Mouse (Mus musculus) forebrain, embryonic 12.5 days (tissue): Measurements from ENCODE around the gene Selenok. TPM values are rescaled to one million over a fixed set of nuclear protein-coding genes. Genes with fewer than 3 reads are reported as not detected.

Experiments
- ATAC-seq: fragments of 200-750 bp; cut with Nextera tagmentation; 2 replicates; pipeline ENCODE4 v1.8.0; 2017; ENCODE audit warnings: moderate TSS enrichment; ENCODE audit not compliant: low FRiP score
- H3K27ac ChIP-seq: fragments of 300-500 bp; sonication (generic); 2 replicates; pipeline ENCODE4 v1.5.1; 2016; ENCODE audit warnings: mild to moderate bottlenecking
- H3K27me3 ChIP-seq: fragments of 300-500 bp; sonication (generic); 2 replicates; pipeline ENCODE4 v1.6.1; 2016; ENCODE audit warnings: mild to moderate bottlenecking
- H3K36me3 ChIP-seq: fragments of 300-500 bp; sonication (generic); replicated peaks from 2 replicates; pipeline ENCODE4 v1.6.1; 2016; ENCODE audit warnings: mild to moderate bottlenecking
- H3K4me1 ChIP-seq: fragments of 300-500 bp; sonication (generic); 2 replicates; pipeline ENCODE4 v1.6.1; 2016
- H3K4me2 ChIP-seq: fragments of 300-500 bp; sonication (generic); 2 replicates; pipeline ENCODE4 v1.6.1; 2016; ENCODE audit warnings: mild to moderate bottlenecking, moderate library complexity
- H3K4me3 ChIP-seq: fragments of 300-500 bp; sonication (generic); replicated peaks from 2 replicates; pipeline ENCODE4 v1.5.1; 2016; ENCODE audit warnings: mild to moderate bottlenecking
- H3K9ac ChIP-seq: fragments of 300-500 bp; sonication (generic); 2 replicates; pipeline ENCODE4 v1.6.1; 2016; ENCODE audit warnings: mild to moderate bottlenecking
- H3K9me3 ChIP-seq: fragments of 300-500 bp; sonication (generic); 2 replicates; pipeline ENCODE4 v1.6.1; 2016
- WGBS: fragments of 180-500 bp; shearing (Covaris S2); methylation state at CpG from one replicate; pipeline ENCODE4 v1.1.7; 2016; 5-methylcytosine and 5-hydroxymethylcytosine counted together
- polyA plus RNA-seq: library from polyadenylated mRNA; unstranded; fragments of >200 nt; fragmentation: Nextera tagmentation; extraction: Ambion mirVana; gene quantifications from 2 replicates; pipeline ENCODE4 v1.2.1, GENCODE M21; 2016

Selenok gene
- 365 and 380 TPM in 2 replicates for polyA plus RNA-seq

- H3K9ac ChIP-seq, result peak within 1 kb of the TSS; percentile 76
- peak within 1 kb of the TSS; percentile 71 for H3K4me3 ChIP-seq
- peak within 1 kb of the TSS; percentile 70 for H3K27ac ChIP-seq
- under 1% methylated on average over 49 of the region's 49 CpGs for WGBS
- H3K4me1 ChIP-seq, result peaks cover 27% of the 10 kb centered on the region
- H3K27me3 ChIP-seq, result no peaks in the 10 kb centered on the region
- peak; percentile 100 for ATAC-seq
- no peaks in the 10 kb centered on the region for H3K9me3 ChIP-seq
- peaks cover 25% of the 10 kb centered on the region for H3K36me3 ChIP-seq
- peak within 1 kb of the TSS; percentile 73 for H3K4me2 ChIP-seq
These were observed at the start of gene Selenok for GRCm38 (mm10) chr14:29968075-29968821. TSS of gene Selenok (plus strand) at chr14:29968308.

- Histone ChIP-seq H3K27me3 (no peaks in the 10 kb centered on the region), H3K4me1 (no peaks in the 10 kb centered on the region), H3K4me2 (no peak overlapping the region), H3K9me3 (no peaks in the 10 kb centered on the region), H3K4me3 (no peak overlapping the region), H3K36me3 (no peaks in the 10 kb centered on the region), H3K27ac (no peak overlapping the region), H3K9ac (no peak overlapping the region)
- ATAC-seq, result no peak
- WGBS, result 67% methylated on average over 4 of the region's 4 CpGs
These were observed 39.1 kb upstream of the Selenok start for GRCm38 (mm10) chr14:29928966-29929365.

DNA sequence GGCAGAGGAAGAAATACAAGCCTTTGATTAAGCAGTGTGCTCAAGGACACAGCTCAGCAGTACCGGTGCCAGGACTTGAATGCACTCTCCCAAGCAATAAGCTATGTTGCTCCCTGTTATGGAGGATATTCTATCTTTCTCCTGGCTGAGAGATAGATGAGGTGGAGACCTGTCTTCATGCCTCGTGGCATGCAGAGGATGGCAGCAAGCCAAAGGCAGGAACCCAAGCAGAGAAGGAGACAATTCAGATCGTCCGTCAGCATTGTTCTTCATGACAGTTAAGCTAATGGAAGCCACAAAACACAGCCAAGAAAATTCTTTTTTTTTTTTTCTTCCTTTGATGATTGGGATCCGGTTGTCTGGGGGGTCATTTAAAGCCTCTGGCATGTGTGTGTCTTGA is 32.6 kb upstream of the Selenok start:
- Histone ChIP-seq H3K27me3 (0 out of 2 replicates have a peak, but pooled peaks cover 4% of the 10 kb centered on the region), H3K4me3 (no peak overlapping the region), H3K4me1 (peaks cover 9% of the 10 kb centered on the region), H3K9ac (no peak overlapping the region), H3K9me3 (no peaks in the 10 kb centered on the region), H3K27ac (no peak overlapping the region), H3K36me3 (no peaks in the 10 kb centered on the region), H3K4me2 (no peak overlapping the region)
- 67% methylated on average over 5 of the region's 5 CpGs for WGBS
- no peak for ATAC-seq

GRCm38 (mm10) chr14:29937466-29937865 is 30.6 kb upstream of the Selenok start:
- 84% methylated on average over 15 of the region's 15 CpGs for WGBS
- no peak for ATAC-seq
- H3K4me2 ChIP-seq, result no peak overlapping the region

DNA sequence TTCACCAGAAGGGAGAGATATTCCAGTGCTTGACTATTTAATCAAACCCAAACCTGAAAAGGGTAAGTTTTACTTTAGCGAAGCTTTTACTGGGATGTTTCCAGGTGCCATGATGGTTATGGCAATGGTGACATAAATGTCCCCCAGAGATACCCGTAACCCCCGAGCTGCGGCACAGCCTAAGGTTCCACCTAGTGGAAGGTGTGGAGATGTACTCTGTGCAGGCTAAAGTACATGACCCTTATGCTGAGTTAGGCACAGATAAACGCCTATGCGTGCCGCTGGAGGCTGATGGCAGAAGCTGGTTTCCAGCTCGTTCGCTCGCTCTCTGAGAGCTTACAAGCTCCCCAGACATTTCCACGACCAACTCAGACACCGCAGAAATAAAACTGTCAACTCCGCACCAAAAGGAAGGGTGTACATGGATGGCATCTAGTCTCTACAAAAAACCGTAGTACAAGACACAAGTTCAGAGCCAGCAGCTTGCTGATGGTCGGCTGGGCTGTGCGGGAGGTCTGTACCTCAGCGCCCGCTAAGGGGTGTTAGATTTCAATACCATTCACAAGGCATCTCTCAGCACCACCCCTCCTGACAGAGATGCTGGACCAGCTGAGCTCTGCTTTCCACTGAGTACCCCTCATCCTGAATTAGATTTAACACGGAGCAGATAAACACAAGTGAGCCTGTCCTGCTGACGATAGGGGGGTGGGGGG is 28.4 kb upstream of the Selenok start:
- WGBS, result 45% methylated on average over 20 of the region's 20 CpGs
- Histone ChIP-seq H3K4me3 (no peak overlapping the region), H3K27ac (no peak overlapping the region), H3K9me3 (no peaks in the 10 kb centered on the region), H3K4me1 (peaks cover 9% of the 10 kb centered on the region), H3K27me3 (0 out of 2 replicates have a peak, but pooled peaks cover 8% of the 10 kb centered on the region), H3K9ac (no peak overlapping the region), H3K36me3 (no peaks in the 10 kb centered on the region), H3K4me2 (peak overlapping the region; percentile 36)
- 0 out of 2 replicates have a peak, but pooled peaks have one; percentile 41 for ATAC-seq

More at GRCm38 (mm10) chr14:29937466-29937865, 30.6 kb upstream of the Selenok start:
- no peak overlapping the region for H3K27ac ChIP-seq
- H3K4me1 ChIP-seq, result peaks cover 9% of the 10 kb centered on the region
- H3K9ac ChIP-seq, result no peak overlapping the region
- no peaks in the 10 kb centered on the region for H3K9me3 ChIP-seq
- H3K27me3 ChIP-seq, result 0 out of 2 replicates have a peak, but pooled peaks cover 4% of the 10 kb centered on the region
- no peak overlapping the region for H3K4me3 ChIP-seq
- no peaks in the 10 kb centered on the region for H3K36me3 ChIP-seq

GRCm38 (mm10) chr14:29940313-29940812 is 27.7 kb upstream of the Selenok start:
- peak overlapping the region; percentile 36 for H3K4me2 ChIP-seq
- WGBS, result 11% methylated on average over 10 of the region's 10 CpGs
- H3K9me3 ChIP-seq, result no peaks in the 10 kb centered on the region
- no peak overlapping the region for H3K9ac ChIP-seq
- 0 out of 2 replicates have a peak, but pooled peaks cover 8% of the 10 kb centered on the region for H3K27me3 ChIP-seq
- ATAC-seq, result 0 out of 2 replicates have a peak, but pooled peaks have one; percentile 39
- no peak overlapping the region for H3K4me3 ChIP-seq
- no peak overlapping the region for H3K27ac ChIP-seq
- H3K36me3 ChIP-seq, result no peaks in the 10 kb centered on the region
- H3K4me1 ChIP-seq, result peaks cover 9% of the 10 kb centered on the region

- H3K4me1 ChIP-seq, result peaks cover 9% of the 10 kb centered on the region
- no peak for ATAC-seq
- 25% methylated on average over 2 of the region's 2 CpGs for whole genome bisulfite sequencing
These were observed 27.2 kb upstream of the Selenok start for GRCm38 (mm10) chr14:29940877-29941276.

GRCm38 (mm10) chr14:29946761-29947309 is 21.3 kb upstream of the Selenok start:
- no peak overlapping the region for H3K9ac ChIP-seq
- H3K27ac ChIP-seq, result no peak overlapping the region
- no peaks in the 10 kb centered on the region for H3K9me3 ChIP-seq
- no peak overlapping the region for H3K4me2 ChIP-seq
- 0 out of 2 replicates have a peak, but pooled peaks cover 5% of the 10 kb centered on the region for H3K27me3 ChIP-seq
- H3K4me1 ChIP-seq, result no peaks in the 10 kb centered on the region
- no peak for ATAC-seq
- WGBS, result 79% methylated on average over 5 of the region's 5 CpGs
- H3K36me3 ChIP-seq, result no peaks in the 10 kb centered on the region
- H3K4me3 ChIP-seq, result no peak overlapping the region

More at GRCm38 (mm10) chr14:29940877-29941276, 27.2 kb upstream of the Selenok start:
- H3K9ac ChIP-seq, result no peak overlapping the region
- no peak overlapping the region for H3K4me2 ChIP-seq
- H3K27me3 ChIP-seq, result 0 out of 2 replicates have a peak, but pooled peaks cover 8% of the 10 kb centered on the region
- no peak overlapping the region for H3K4me3 ChIP-seq
- H3K9me3 ChIP-seq, result no peaks in the 10 kb centered on the region
- H3K27ac ChIP-seq, result no peak overlapping the region
- H3K36me3 ChIP-seq, result no peaks in the 10 kb centered on the region

- no peak overlapping the region for H3K27ac ChIP-seq
- H3K4me1 ChIP-seq, result no peaks in the 10 kb centered on the region
- H3K9ac ChIP-seq, result no peak overlapping the region
- H3K4me3 ChIP-seq, result no peak overlapping the region
- no peaks in the 10 kb centered on the region for H3K36me3 ChIP-seq
- H3K27me3 ChIP-seq, result no peaks in the 10 kb centered on the region
- H3K4me2 ChIP-seq, result no peak overlapping the region
- no peaks in the 10 kb centered on the region for H3K9me3 ChIP-seq
- no peak for ATAC-seq
- 85% methylated on average over 4 of the region's 4 CpGs for WGBS
These were observed 17.3 kb upstream of the Selenok start for GRCm38 (mm10) chr14:29950805-29951204.

DNA sequence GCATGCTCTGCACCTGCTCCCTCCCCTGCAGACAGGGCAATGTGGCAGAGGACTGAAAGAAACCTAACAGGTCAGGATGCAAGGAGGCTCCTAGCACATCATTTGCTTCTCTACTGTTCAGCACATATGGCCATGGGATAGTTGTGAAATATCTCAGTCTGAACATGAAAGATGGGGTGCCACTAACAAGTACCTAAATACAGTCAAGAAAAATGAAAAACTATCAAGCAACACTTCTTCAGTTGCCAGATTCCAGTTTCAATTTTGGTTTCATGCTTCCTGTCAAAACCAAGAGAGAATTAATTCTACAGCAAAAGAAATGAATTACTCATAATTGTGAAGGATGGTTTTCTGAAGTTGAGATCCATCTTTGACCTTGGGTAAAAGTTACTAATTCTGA is 10.7 kb upstream of the Selenok start:
- H3K27me3 ChIP-seq, result no peaks in the 10 kb centered on the region
- H3K4me3 ChIP-seq, result no peak overlapping the region
- H3K4me2 ChIP-seq, result no peak overlapping the region
- no peak overlapping the region for H3K9ac ChIP-seq
- H3K9me3 ChIP-seq, result no peaks in the 10 kb centered on the region
- no peak for ATAC-seq
- H3K4me1 ChIP-seq, result no peaks in the 10 kb centered on the region
- H3K27ac ChIP-seq, result no peak overlapping the region
- no peaks in the 10 kb centered on the region for H3K36me3 ChIP-seq

DNA sequence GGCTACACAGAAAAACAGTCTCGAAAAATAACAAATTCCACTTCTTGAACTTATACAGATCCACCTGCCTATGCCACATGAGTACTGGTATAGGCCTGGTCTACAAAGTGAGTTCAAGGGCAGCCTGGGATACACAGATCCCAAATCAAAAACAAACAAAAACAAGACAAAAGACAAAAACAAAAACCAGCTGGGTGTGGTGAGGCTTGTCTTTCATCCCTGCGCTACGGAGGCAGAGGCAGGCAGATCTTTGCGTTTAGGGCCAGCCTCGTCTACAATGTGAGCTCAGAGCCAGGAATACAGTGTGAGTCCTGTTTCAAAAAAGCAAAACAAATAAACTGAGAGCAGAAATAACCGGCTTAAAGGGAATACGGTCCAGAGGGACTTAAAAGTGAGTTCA is 497 bp upstream of the Selenok start:
- Histone ChIP-seq H3K27me3 (no peaks in the 10 kb centered on the region), H3K4me1 (peaks cover 27% of the 10 kb centered on the region), H3K4me2 (peak overlapping the region; percentile 63), H3K9ac (peak overlapping the region; percentile 33; the same call in 1 of the 2 replicates), H3K9me3 (no peaks in the 10 kb centered on the region), H3K4me3 (peak overlapping the region; percentile 71), H3K27ac (peak overlapping the region; percentile 53; the same call in 1 of the 2 replicates), H3K36me3 (peaks cover 19% of the 10 kb centered on the region)
- WGBS, result 62% methylated on average over 7 of the region's 7 CpGs
- peak; percentile 7; the same call in 1 of the 2 replicates for ATAC-seq

DNA sequence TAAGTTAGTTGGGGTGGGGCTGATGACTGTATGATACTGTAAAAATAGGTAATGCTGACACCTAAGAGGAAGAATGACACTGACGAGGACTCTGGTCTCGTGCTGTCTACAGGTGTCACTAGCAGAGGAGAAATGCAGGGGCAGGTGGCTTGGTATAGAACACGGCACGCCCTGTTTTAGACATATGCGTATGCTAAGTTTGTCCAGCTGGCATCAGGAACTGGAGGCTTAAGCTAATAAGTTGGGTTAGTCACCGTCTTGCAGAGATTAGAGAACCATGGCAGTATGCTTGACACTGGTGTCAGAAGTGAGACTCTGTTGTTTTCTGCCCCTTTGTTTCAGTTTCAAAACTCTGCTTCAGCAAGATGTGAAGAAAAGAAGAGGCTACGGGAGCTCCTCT is 3.3 kb downstream of the Selenok start:
- no peak for ATAC-seq

More for the DNA sequence above, 3.3 kb downstream of the Selenok start:
- Histone ChIP-seq H3K4me2 (no peak overlapping the region), H3K4me3 (no peak overlapping the region), H3K4me1 (peaks cover 27% of the 10 kb centered on the region), H3K27ac (no peak overlapping the region), H3K27me3 (no peaks in the 10 kb centered on the region), H3K9me3 (no peaks in the 10 kb centered on the region), H3K36me3 (peaks cover 46% of the 10 kb centered on the region), H3K9ac (no peak overlapping the region)
- WGBS, result 94% methylated on average over 7 of the region's 7 CpGs
